Mouse (Mus musculus) liver, adult 2 months (tissue): ENCODE measurements around the gene Dixdc1.

Source experiments
- CTCF ChIP-seq: fragments of 200-500 bp; IDR thresholded peaks from 2 replicates; pipeline ENCODE4 v1.5.1; 2011; ENCODE audit warnings: low read depth, low read length, control low read depth
- POLR2A ChIP-seq: fragments of 200-500 bp; IDR thresholded peaks from 2 replicates; pipeline ENCODE4 v1.6.1; 2011; ENCODE audit warnings: low read length, control low read depth; ENCODE audit not compliant: insufficient read depth; ENCODE audit errors: extremely low read depth

- TF ChIP-seq CTCF (no peak), POLR2A (no peak)
These were observed 57.6 kb downstream of the Dixdc1 start for GRCm38 (mm10) chr9:50681727-50682126.
